Mouse (Mus musculus): ENCODE results near the gene Tfap2e. TPM values are rescaled to one million over a fixed set of nuclear protein-coding genes. Genes with fewer than 3 reads are reported as not detected.
A peak's percentile ranks its signal among the peaks of the same experiment; 100 is the strongest.

Tfap2e gene
- polyA plus RNA-seq, 1 experiment = not detected

DNA sequence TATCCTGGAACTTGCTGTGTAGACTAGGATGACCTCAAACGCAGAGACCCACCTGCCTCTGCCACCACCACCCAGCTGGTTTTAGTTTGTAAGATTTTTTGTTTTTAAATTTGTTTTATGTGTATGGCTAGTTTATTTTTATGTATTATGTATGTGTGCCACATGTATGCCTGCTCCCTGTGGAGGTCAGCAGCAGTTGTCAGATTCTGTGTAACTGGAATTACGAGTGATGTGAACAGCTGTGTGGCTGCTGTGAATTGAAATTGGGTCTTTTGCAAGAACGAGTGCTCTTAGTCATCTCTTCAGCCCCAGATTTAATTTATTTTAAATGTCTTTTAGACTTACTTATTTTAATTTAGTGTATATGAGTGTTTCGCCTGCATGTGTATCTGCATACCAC lies 39.1 kb downstream of the Tfap2e start:
- 91% methylated on average over 4 of the region's 4 CpGs for WGBS
- Histone ChIP-seq H3K4me3 (ENCODE audit: low read depth, low read length) (no peak overlapping the region), H3K27ac (ENCODE audit: insufficient read depth, low read depth, low read length) (no peak overlapping the region), H3K36me3 (ENCODE audit: control insufficient read depth, insufficient read depth, low read length) (peaks cover 29% of the 10 kb centered on the region), H3K4me1 (ENCODE audit: control insufficient read depth, insufficient read depth, insufficient read length, low read length) (no peaks in the 10 kb centered on the region), H3K27me3 (ENCODE audit: control insufficient read depth, insufficient read depth, low read length) (no peaks in the 10 kb centered on the region)
- TF ChIP-seq CTCF (IDR thresholded peaks at IDR 0.05; ENCODE audit: extremely low read depth, insufficient read length, insufficient replicate concordance, low read depth, low read length) (no peak), POLR2A (IDR thresholded peaks at IDR 0.05; ENCODE audit: low read depth, low read length) (no peak)

DNA sequence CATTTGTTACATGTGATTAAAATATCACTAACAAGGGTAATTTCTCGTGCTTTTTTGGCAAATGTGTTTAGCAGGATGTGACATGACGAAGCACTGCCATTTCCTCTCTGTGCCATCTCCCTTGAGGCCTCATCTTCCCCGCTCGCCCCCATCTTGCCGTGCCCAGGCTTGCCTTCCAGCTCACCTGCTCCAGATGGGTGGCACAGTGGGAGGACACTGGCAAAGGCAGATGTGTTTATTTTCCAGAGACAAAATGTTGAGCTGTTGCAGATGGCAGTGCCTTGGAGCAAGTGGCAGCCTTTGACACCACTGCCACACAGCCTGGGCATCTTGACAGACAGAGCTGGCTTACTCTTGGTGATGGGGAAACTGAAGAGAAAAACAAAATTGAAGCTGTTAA lies 43.0 kb downstream of the Tfap2e start:
- H3K4me1 ChIP-seq (ENCODE audit: control insufficient read depth, insufficient read depth, insufficient read length, low read length) = no peaks in the 10 kb centered on the region
- no peak for TF ChIP-seq POLR2A (IDR thresholded peaks at IDR 0.05; ENCODE audit: low read depth, low read length)
- TF ChIP-seq CTCF (IDR thresholded peaks at IDR 0.05; ENCODE audit: extremely low read depth, insufficient read length, insufficient replicate concordance, low read depth, low read length) = no peak
- H3K27ac ChIP-seq (ENCODE audit: insufficient read depth, low read depth, low read length) = no peak overlapping the region
- no peaks in the 10 kb centered on the region for H3K27me3 ChIP-seq (ENCODE audit: control insufficient read depth, insufficient read depth, low read length)
- 85% methylated on average over 5 of the region's 5 CpGs for WGBS
- H3K4me3 ChIP-seq (ENCODE audit: low read depth, low read length) = no peak overlapping the region
- H3K36me3 ChIP-seq (ENCODE audit: control insufficient read depth, insufficient read depth, low read length) = peaks cover 20% of the 10 kb centered on the region

DNA sequence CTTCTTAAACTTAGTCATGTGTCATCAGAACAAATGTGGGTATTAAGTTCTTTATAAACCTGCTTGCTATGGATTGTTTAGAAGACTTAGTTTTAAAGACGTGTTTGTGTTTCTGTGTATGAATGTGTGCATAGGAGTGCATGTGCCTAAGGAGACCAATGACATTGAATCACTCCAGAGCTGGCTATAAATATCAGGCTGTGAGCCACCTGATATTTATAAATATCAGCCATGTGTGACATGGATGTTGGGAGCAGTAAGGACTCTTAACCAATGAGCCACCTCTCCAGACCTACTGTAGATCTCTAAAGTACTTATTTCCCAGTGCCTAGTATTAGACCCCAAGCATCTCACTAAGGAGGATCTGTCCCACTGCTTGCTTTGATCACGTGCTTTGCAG lies 46.6 kb downstream of the Tfap2e start:
- Histone ChIP-seq H3K36me3 (ENCODE audit: control insufficient read depth, insufficient read depth, low read length) (peaks cover 37% of the 10 kb centered on the region), H3K27me3 (ENCODE audit: control insufficient read depth, insufficient read depth, low read length) (no peaks in the 10 kb centered on the region), H3K27ac (ENCODE audit: insufficient read depth, low read depth, low read length) (no peak overlapping the region), H3K4me1 (ENCODE audit: control insufficient read depth, insufficient read depth, insufficient read length, low read length) (no peaks in the 10 kb centered on the region), H3K4me3 (ENCODE audit: low read depth, low read length) (no peak overlapping the region)
- 89% methylated on average over 2 of the region's 2 CpGs for whole genome bisulfite sequencing
- TF ChIP-seq POLR2A (IDR thresholded peaks at IDR 0.05; ENCODE audit: low read depth, low read length) (no peak), CTCF (IDR thresholded peaks at IDR 0.05; ENCODE audit: extremely low read depth, insufficient read length, insufficient replicate concordance, low read depth, low read length) (no peak)

DNA sequence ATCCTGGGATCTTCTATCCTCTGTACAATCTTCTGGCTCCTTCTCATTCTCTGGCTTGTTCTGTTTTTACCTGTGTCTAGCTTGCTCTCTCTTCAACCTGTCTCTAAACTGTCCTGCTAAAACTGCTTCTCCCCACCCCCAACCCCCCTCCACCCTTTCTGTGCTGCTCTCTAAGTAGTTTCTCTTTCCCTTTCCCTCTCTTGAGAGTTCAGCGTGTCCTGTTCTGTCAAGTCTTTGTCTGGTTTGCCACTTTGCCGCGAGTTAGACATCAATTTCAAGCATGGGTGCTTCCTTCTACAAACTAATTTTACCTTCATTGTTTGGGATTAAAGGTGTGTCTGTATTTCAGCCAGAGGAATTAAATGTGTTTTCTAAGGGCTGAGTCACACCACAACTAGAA lies 53.0 kb downstream of the Tfap2e start:
- H3K27me3 ChIP-seq (ENCODE audit: control insufficient read depth, insufficient read depth, low read length) = no peaks in the 10 kb centered on the region
- 26% methylated on average over 3 of the region's 3 CpGs for WGBS
- H3K4me1 ChIP-seq (ENCODE audit: control insufficient read depth, insufficient read depth, insufficient read length, low read length) = no peaks in the 10 kb centered on the region; the same call in 1 of the 2 replicates
- TF ChIP-seq CTCF (IDR thresholded peaks at IDR 0.05; ENCODE audit: extremely low read depth, insufficient read length, insufficient replicate concordance, low read depth, low read length) (no peak), POLR2A (IDR thresholded peaks at IDR 0.05; ENCODE audit: low read depth, low read length) (no peak)
- H3K4me3 ChIP-seq (ENCODE audit: low read depth, low read length) = no peak overlapping the region
- H3K27ac ChIP-seq (ENCODE audit: insufficient read depth, low read depth, low read length) = no peak overlapping the region
- H3K36me3 ChIP-seq (ENCODE audit: control insufficient read depth, insufficient read depth, low read length) = peaks cover 27% of the 10 kb centered on the region

DNA sequence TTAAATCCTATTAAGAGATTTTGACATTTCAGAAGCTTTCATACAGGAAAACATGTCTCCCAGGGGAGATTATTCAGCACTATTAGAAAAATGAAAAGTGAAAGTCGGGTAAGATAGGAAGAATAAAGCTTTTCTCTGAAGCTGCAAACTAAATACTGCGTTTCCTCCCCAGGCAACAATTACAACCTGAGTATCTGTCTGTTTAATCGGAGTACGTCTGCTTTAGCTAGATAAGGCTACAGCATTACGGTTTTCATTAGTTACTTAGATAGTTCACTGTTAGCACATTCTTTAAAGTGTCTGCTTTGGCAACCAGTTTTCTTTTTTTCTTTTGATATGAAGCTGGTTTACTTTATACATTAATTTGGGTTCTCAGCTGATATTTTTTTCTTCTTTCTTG lies 53.7 kb downstream of the Tfap2e start:
- Histone ChIP-seq H3K27ac (ENCODE audit: insufficient read depth, low read depth, low read length) (no peak overlapping the region), H3K4me3 (ENCODE audit: low read depth, low read length) (no peak overlapping the region), H3K27me3 (ENCODE audit: control insufficient read depth, insufficient read depth, low read length) (no peaks in the 10 kb centered on the region), H3K4me1 (ENCODE audit: control insufficient read depth, insufficient read depth, insufficient read length, low read length) (no peaks in the 10 kb centered on the region; the same call in 1 of the 2 replicates), H3K36me3 (ENCODE audit: control insufficient read depth, insufficient read depth, low read length) (peaks cover 23% of the 10 kb centered on the region)
- WGBS = 30% methylated on average over 5 of the region's 5 CpGs
- TF ChIP-seq POLR2A (IDR thresholded peaks at IDR 0.05; ENCODE audit: low read depth, low read length) (no peak), CTCF (IDR thresholded peaks at IDR 0.05; ENCODE audit: extremely low read depth, insufficient read length, insufficient replicate concordance, low read depth, low read length) (no peak)

DNA sequence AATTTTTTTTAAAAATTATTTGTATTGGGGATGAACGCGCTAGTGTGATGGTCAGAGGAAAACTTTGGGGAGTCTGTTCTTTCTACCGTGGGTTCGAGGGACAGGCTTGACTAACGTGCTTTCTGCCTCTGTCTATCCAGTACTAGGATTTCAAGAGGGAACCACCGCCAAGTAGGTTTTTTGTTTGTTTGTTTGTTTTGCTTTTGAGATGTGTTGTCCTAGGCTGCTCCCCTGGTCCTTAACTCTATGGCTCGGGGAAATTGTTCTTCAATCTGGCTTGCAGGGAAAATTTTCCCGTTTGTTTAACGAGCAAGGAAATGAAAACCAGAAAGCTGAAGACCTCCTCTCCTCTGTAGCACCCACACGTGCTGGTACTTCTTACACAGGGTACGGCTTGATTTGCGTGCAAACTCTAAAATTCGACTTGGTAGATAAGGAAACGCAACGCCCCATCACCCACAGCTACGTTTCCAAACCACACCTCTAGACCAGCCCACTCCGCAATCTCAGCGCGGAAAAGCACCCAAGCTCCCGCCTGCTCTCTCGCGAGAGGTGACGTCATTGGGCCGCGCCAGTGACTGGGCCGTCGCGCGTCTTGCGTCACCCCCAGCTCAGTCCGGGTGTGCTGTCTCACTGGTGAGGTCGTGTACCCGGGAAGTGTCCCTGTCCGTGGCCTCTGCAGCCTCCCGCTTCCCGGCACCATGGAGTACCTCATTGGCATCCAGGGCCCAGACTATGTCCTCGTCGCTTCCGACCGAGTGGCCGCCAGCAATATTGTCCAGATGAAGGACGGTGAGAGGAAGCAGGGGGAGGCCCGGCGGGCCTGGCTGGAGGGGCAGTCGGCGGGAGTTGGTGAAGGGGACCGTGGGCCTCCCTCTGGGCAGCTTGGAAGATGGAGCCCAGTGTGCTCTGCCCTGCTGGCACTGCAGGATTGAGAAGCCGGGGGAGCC lies 58.7 kb downstream of the Tfap2e start, which contains the start of gene Psmb2:
Gene Psmb2, plus strand, starts transcription at position 577 of the 950 bp plus-strand sequence.
- Histone ChIP-seq H3K36me3 (ENCODE audit: control insufficient read depth, insufficient read depth, low read length) (0 out of 2 replicates have a peak, but pooled peaks cover 1% of the 10 kb centered on the region), H3K4me1 (ENCODE audit: control insufficient read depth, insufficient read depth, insufficient read length, low read length) (no peaks in the 10 kb centered on the region; the same call in 1 of the 2 replicates), H3K4me3 (ENCODE audit: low read depth, low read length) (peak within 1 kb of the TSS; percentile 84), H3K27me3 (ENCODE audit: control insufficient read depth, insufficient read depth, low read length) (no peaks in the 10 kb centered on the region), H3K27ac (ENCODE audit: insufficient read depth, low read depth, low read length) (peak within 1 kb of the TSS; percentile 53)
- TF ChIP-seq CTCF (IDR thresholded peaks at IDR 0.05; ENCODE audit: extremely low read depth, insufficient read length, insufficient replicate concordance, low read depth, low read length) (no peak), POLR2A (IDR thresholded peaks at IDR 0.05; ENCODE audit: low read depth, low read length) (peak; percentile 77)
- 2% methylated on average over 48 of the region's 48 CpGs for WGBS

DNA sequence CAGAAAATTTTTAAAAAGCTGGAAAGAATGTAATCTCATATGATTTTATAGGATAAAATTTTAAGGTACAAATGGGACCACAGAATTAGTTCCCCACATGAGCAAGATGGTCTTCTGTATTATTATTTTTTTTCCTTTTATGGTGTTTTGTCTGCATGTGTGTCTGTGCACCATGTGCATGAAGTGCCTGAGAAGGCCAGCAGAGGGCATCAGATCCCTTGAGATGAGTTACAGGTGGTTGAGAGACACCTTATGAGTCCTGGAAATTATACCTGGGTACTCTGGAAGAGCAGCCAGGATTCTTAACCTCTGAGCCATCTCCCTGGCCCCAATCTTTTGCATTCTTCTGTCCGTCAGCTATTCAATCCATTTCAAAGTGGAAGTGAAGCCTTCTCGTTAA lies 69.0 kb downstream of the Tfap2e start:
- H3K27ac ChIP-seq (ENCODE audit: insufficient read depth, low read depth, low read length) = no peak overlapping the region
- WGBS = 88% methylated on average over 2 of the region's 2 CpGs
- H3K36me3 ChIP-seq (ENCODE audit: control insufficient read depth, insufficient read depth, low read length) = no peaks in the 10 kb centered on the region
- H3K27me3 ChIP-seq (ENCODE audit: control insufficient read depth, insufficient read depth, low read length) = no peaks in the 10 kb centered on the region
- H3K4me3 ChIP-seq (ENCODE audit: low read depth, low read length) = no peak overlapping the region
- TF ChIP-seq POLR2A (IDR thresholded peaks at IDR 0.05; ENCODE audit: low read depth, low read length) (no peak), CTCF (IDR thresholded peaks at IDR 0.05; ENCODE audit: extremely low read depth, insufficient read length, insufficient replicate concordance, low read depth, low read length) (no peak)
- H3K4me1 ChIP-seq (ENCODE audit: control insufficient read depth, insufficient read depth, insufficient read length, low read length) = no peaks in the 10 kb centered on the region

Other genes with a start within 250 kb of the Tfap2e start
- 0.22 and 0.63 TPM in 2 replicates for gene Ago4, start 202.8 kb downstream of the Tfap2e start, polyA plus RNA-seq (2012; rRNA removed)
- 0.20 and 0.53 TPM in 2 replicates for gene Clspn, start 179.3 kb downstream of the Tfap2e start, polyA plus RNA-seq (2012; rRNA removed)
- 3.2 and 4.3 TPM in 2 replicates for gene 5730409E04Rik, start 126.4 kb downstream of the Tfap2e start, polyA plus RNA-seq (2012; rRNA removed)
- 97.2 and 154 TPM in 2 replicates for gene Psmb2, start 58.6 kb downstream of the Tfap2e start, polyA plus RNA-seq (2012; rRNA removed)
- 15.7 and 27.2 TPM in 2 replicates for gene Ncdn, start 17.2 kb upstream of the Tfap2e start, polyA plus RNA-seq (2012; rRNA removed)
- gene AU040320, start 17.3 kb upstream of the Tfap2e start, polyA plus RNA-seq (2012; rRNA removed) = 82.5 and 182 TPM in 2 replicates
- 0.19 and 0.74 TPM in 2 replicates for gene Zmym4, start 231.9 kb upstream of the Tfap2e start, polyA plus RNA-seq (2012; rRNA removed)

All from small intestine, adult 2 months (tissue).